Mouse (Mus musculus) kidney, postnatal 0 days (tissue): ENCODE data around the gene Trappc6a. TPM values are rescaled to one million over a fixed set of nuclear protein-coding genes. Genes with fewer than 3 reads are reported as not detected.

Source experiments
- ATAC-seq: fragments of 200-750 bp; cut with Nextera tagmentation; replicated peaks from 2 replicates; pipeline ENCODE4 v1.8.0; 2017; ENCODE audit warnings: low read depth, moderate number of reproducible peaks, moderate TSS enrichment, moderate library complexity; ENCODE audit not compliant: low FRiP score
- DNase-seq: peaks from one replicate; pipeline ENCODE4 v3.0.0-alpha.2; 2016; ENCODE audit warnings: low spot score
- H3K27ac ChIP-seq: fragments of 300-500 bp; sonication (generic); 2 replicates; pipeline ENCODE4 v1.5.1; 2014; ENCODE audit warnings: mild to moderate bottlenecking
- H3K27me3 ChIP-seq: fragments of 300-500 bp; sonication (generic); 2 replicates; pipeline ENCODE4 v1.6.1; 2014; ENCODE audit warnings: low read length, mixed read lengths; ENCODE audit not compliant: insufficient read depth
- H3K36me3 ChIP-seq: fragments of 300-500 bp; sonication (generic); 2 replicates; pipeline ENCODE4 v1.6.1; 2014; ENCODE audit warnings: low read length, mixed read lengths; ENCODE audit not compliant: insufficient read depth
- H3K4me1 ChIP-seq: fragments of 300-500 bp; sonication (generic); replicated peaks from 2 replicates; pipeline ENCODE4 v1.6.1; 2014; ENCODE audit warnings: antibody characterized with exemption, low read length, mixed read lengths; ENCODE audit not compliant: insufficient read depth
- H3K4me2 ChIP-seq: fragments of 300-500 bp; sonication (generic); 2 replicates; pipeline ENCODE4 v1.6.1; 2014; ENCODE audit warnings: mild to moderate bottlenecking, low read length, moderate library complexity, mixed read lengths
- H3K4me3 ChIP-seq: fragments of 300-500 bp; sonication (generic); replicated peaks from 2 replicates; pipeline ENCODE4 v1.5.1; 2014; ENCODE audit warnings: low read depth, low read length
- H3K9ac ChIP-seq: fragments of 300-500 bp; sonication (generic); 2 replicates; pipeline ENCODE4 v1.6.1; 2014; ENCODE audit warnings: low read depth, low read length
- H3K9me3 ChIP-seq: fragments of 300-500 bp; sonication (generic); replicated peaks from 2 replicates; pipeline ENCODE4 v1.6.1; 2016; ENCODE audit warnings: low read length, inconsistent platforms, mixed read lengths
- CTCF ChIP-seq: IDR thresholded peaks from 2 replicates; pipeline ENCODE4 v1.5.1; 2016; ENCODE audit warnings: antibody characterized with exemption, low read depth, mild to moderate bottlenecking, moderate library complexity
- WGBS: fragments of 180-500 bp; shearing (Covaris S2); extraction: QIAGEN DNeasy Blood & Tissue Kit; methylation state at CpG from one replicate; pipeline ENCODE4 v1.1.7; 2014; 5-methylcytosine and 5-hydroxymethylcytosine counted together
- polyA plus RNA-seq: library from polyadenylated mRNA; unstranded; fragments of >200 nt; fragmentation: Nextera tagmentation; extraction: Ambion mirVana; gene quantifications from 2 replicates; pipeline ENCODE4 v1.2.1, GENCODE M21; 2015

The Trappc6a gene
- polyA plus RNA-seq, 1 experiment from 2014 or later, result 91.7 TPM

GRCm38 (mm10) chr7:19470308-19470707 lies 37.9 kb upstream of the Trappc6a start:
- no peak for DNase-seq
- H3K4me1 ChIP-seq, result no peaks in the 10 kb centered on the region; the same call in 1 of the 2 replicates
- no peaks in the 10 kb centered on the region for H3K36me3 ChIP-seq
- H3K9me3 ChIP-seq, result no peaks in the 10 kb centered on the region
- H3K9ac ChIP-seq, result no peak overlapping the region
- ATAC-seq, result no peak
- WGBS, result 28% methylated on average over 14 of the region's 14 CpGs
- H3K4me3 ChIP-seq, result no peak overlapping the region
- H3K4me2 ChIP-seq, result no peak overlapping the region
- H3K27me3 ChIP-seq, result peaks cover 19% of the 10 kb centered on the region
- no peak for TF ChIP-seq CTCF
- H3K27ac ChIP-seq, result no peak overlapping the region

GRCm38 (mm10) chr7:19472403-19472802 lies 35.8 kb upstream of the Trappc6a start:
- no peak for TF ChIP-seq CTCF
- WGBS, result 37% methylated on average over 4 of the region's 4 CpGs
- Histone ChIP-seq H3K36me3 (no peaks in the 10 kb centered on the region), H3K4me1 (no peaks in the 10 kb centered on the region; the same call in 1 of the 2 replicates), H3K4me3 (no peak overlapping the region), H3K27ac (0 out of 2 replicates have a peak overlapping the region, but pooled peaks have one; percentile 31), H3K4me2 (no peak overlapping the region), H3K27me3 (peaks cover 19% of the 10 kb centered on the region), H3K9ac (no peak overlapping the region), H3K9me3 (no peaks in the 10 kb centered on the region)
- ATAC-seq, result no peak
- no peak for DNase-seq

- H3K36me3 ChIP-seq, result no peaks in the 10 kb centered on the region
- peak overlapping the region; percentile 47 for H3K4me3 ChIP-seq
- TF ChIP-seq CTCF, result no peak
- peak overlapping the region; percentile 86 for H3K4me2 ChIP-seq
- H3K27me3 ChIP-seq, result peaks cover 19% of the 10 kb centered on the region
- peak overlapping the region; percentile 72 for H3K9ac ChIP-seq
- 1% methylated on average over 59 of the region's 89 CpGs for WGBS
- H3K27ac ChIP-seq, result peak overlapping the region; percentile 54; the same call in 1 of the 2 replicates
- peak; percentile 73 for DNase-seq
- ATAC-seq, result peak; percentile 61
- no peaks in the 10 kb centered on the region; the same call in 1 of the 2 replicates for H3K4me1 ChIP-seq
- no peaks in the 10 kb centered on the region for H3K9me3 ChIP-seq
Observed at GRCm38 (mm10) chr7:19473875-19474443, 34.2 kb upstream of the Trappc6a start.

GRCm38 (mm10) chr7:19477084-19477483 lies 31.1 kb upstream of the Trappc6a start:
- H3K9me3 ChIP-seq, result no peaks in the 10 kb centered on the region
- no peak overlapping the region for H3K4me2 ChIP-seq
- H3K4me1 ChIP-seq, result no peaks in the 10 kb centered on the region; the same call in 1 of the 2 replicates
- TF ChIP-seq CTCF, result peak; percentile 36; the same call in 1 of the 2 replicates
- H3K9ac ChIP-seq, result no peak overlapping the region
- H3K27ac ChIP-seq, result no peak overlapping the region; the same call in 1 of the 2 replicates
- H3K27me3 ChIP-seq, result peaks cover 11% of the 10 kb centered on the region; the same call in 1 of the 2 replicates
- no peaks in the 10 kb centered on the region for H3K36me3 ChIP-seq
- WGBS, result 69% methylated on average over 2 of the region's 2 CpGs
- H3K4me3 ChIP-seq, result no peak overlapping the region
- ATAC-seq, result no peak
- DNase-seq, result no peak

- Histone ChIP-seq H3K9me3 (no peaks in the 10 kb centered on the region), H3K4me2 (no peak overlapping the region), H3K27ac (no peak overlapping the region; the same call in 1 of the 2 replicates), H3K4me3 (no peak overlapping the region), H3K9ac (no peak overlapping the region), H3K4me1 (no peaks in the 10 kb centered on the region; the same call in 1 of the 2 replicates), H3K27me3 (peaks cover 10% of the 10 kb centered on the region; the same call in 1 of the 2 replicates), H3K36me3 (no peaks in the 10 kb centered on the region)
- no peak; the same call in 1 of the 2 replicates for TF ChIP-seq CTCF
- WGBS, result 29% methylated on average over 14 of the region's 14 CpGs
- DNase-seq (no peak), ATAC-seq (no peak)
Observed at GRCm38 (mm10) chr7:19477624-19478384, 30.4 kb upstream of the Trappc6a start.

GRCm38 (mm10) chr7:19483281-19483680 lies 24.9 kb upstream of the Trappc6a start:
- no peak overlapping the region for H3K27ac ChIP-seq
- H3K4me3 ChIP-seq, result no peak overlapping the region
- H3K27me3 ChIP-seq, result no peaks in the 10 kb centered on the region
- no peaks in the 10 kb centered on the region for H3K4me1 ChIP-seq
- DNase-seq (no peak), ATAC-seq (no peak)
- H3K36me3 ChIP-seq, result no peaks in the 10 kb centered on the region
- H3K9me3 ChIP-seq, result no peaks in the 10 kb centered on the region
- no peak overlapping the region for H3K9ac ChIP-seq
- no peak overlapping the region for H3K4me2 ChIP-seq
- 83% methylated on average over 8 of the region's 8 CpGs for WGBS
- no peak for TF ChIP-seq CTCF
